Mouse (Mus musculus) neural tube, embryonic 11.5 days (tissue): ENCODE results near the gene Cmtm2a. TPM values are rescaled to one million over a fixed set of nuclear protein-coding genes. Genes with fewer than 3 reads are reported as not detected.
"Not testable (repeated sequence)": the region's sequence is repeated elsewhere in the genome, so short reads cannot be mapped to it uniquely, and the experiment has no call there.

Experiments used
- ATAC-seq: fragments of 200-750 bp; cut with Nextera tagmentation; 2 replicates; pipeline ENCODE4 v1.8.0; 2017; ENCODE audit warnings: moderate number of reproducible peaks, mild to moderate bottlenecking, moderate TSS enrichment, moderate library complexity; ENCODE audit not compliant: insufficient read depth, low FRiP score, low TSS enrichment
- DNase-seq: peaks from one replicate; pipeline ENCODE4 v3.0.0-alpha.2; 2015; ENCODE audit warnings: low spot score
- H3K27ac ChIP-seq: fragments of 300-500 bp; sonication (generic); 2 replicates; pipeline ENCODE4 v1.5.1; 2014; ENCODE audit warnings: low read depth, mild to moderate bottlenecking, low read length
- H3K27me3 ChIP-seq: fragments of 300-500 bp; sonication (generic); 2 replicates; pipeline ENCODE4 v1.6.1; 2014; ENCODE audit warnings: mild to moderate bottlenecking, low read length, mixed read lengths; ENCODE audit not compliant: control insufficient read depth, insufficient read depth
- H3K36me3 ChIP-seq: fragments of 300-500 bp; sonication (generic); 2 replicates; pipeline ENCODE4 v1.6.1; 2014; ENCODE audit warnings: mild to moderate bottlenecking, low read length, moderate library complexity, mixed read lengths; ENCODE audit not compliant: control insufficient read depth, insufficient read depth
- H3K4me1 ChIP-seq: fragments of 300-500 bp; sonication (generic); 2 replicates; pipeline ENCODE4 v1.6.1; 2014; ENCODE audit warnings: low read length, mixed read lengths; ENCODE audit not compliant: control insufficient read depth, insufficient read depth
- H3K4me2 ChIP-seq: fragments of 300-500 bp; sonication (generic); 2 replicates; pipeline ENCODE4 v1.6.1; 2014; ENCODE audit warnings: low read depth, mild to moderate bottlenecking, moderate library complexity
- H3K4me3 ChIP-seq: fragments of 300-500 bp; sonication (generic); 2 replicates; pipeline ENCODE4 v1.5.1; 2014; ENCODE audit warnings: low read depth, low read length
- H3K9ac ChIP-seq: fragments of 300-500 bp; sonication (generic); 2 replicates; pipeline ENCODE4 v1.6.1; 2014; ENCODE audit warnings: mild to moderate bottlenecking, low read length
- H3K9me3 ChIP-seq: fragments of 300-500 bp; sonication (generic); 2 replicates; pipeline ENCODE4 v1.6.1; 2016; ENCODE audit warnings: low read length; ENCODE audit not compliant: control insufficient read depth
- whole genome bisulfite sequencing: fragments of 180-500 bp; shearing (Covaris S2); extraction: QIAGEN DNeasy Blood & Tissue Kit; methylation state at CpG from one replicate; pipeline ENCODE4 v1.1.7; 2014; 5-methylcytosine and 5-hydroxymethylcytosine counted together
- polyA plus RNA-seq: library from polyadenylated mRNA; unstranded; fragments of >200 nt; fragmentation: Nextera tagmentation; extraction: Ambion mirVana; gene quantifications from 2 replicates; pipeline ENCODE4 v1.2.1, GENCODE M21; 2014

The Cmtm2a gene
- polyA plus RNA-seq, 1 experiment from 2014 or later, result not detected

GRCm38 (mm10) chr8:104336806-104337205 is 43.8 kb upstream of the Cmtm2a start:
- no peak for ATAC-seq

GRCm38 (mm10) chr8:104334196-104334595 is 41.2 kb upstream of the Cmtm2a start:
- WGBS, result 86% methylated on average over 1 of the region's 1 CpGs

More at GRCm38 (mm10) chr8:104336806-104337205, 43.8 kb upstream of the Cmtm2a start:
- no peaks in the 10 kb centered on the region for H3K9me3 ChIP-seq
- H3K9ac ChIP-seq, result no peak overlapping the region
- no peak overlapping the region for H3K4me2 ChIP-seq
- DNase-seq, result no peak
- no peaks in the 10 kb centered on the region for H3K27me3 ChIP-seq
- no peak overlapping the region for H3K27ac ChIP-seq
- H3K4me1 ChIP-seq, result peaks cover 3% of the 10 kb centered on the region; the same call in 1 of the 2 replicates
- H3K36me3 ChIP-seq, result no peaks in the 10 kb centered on the region
- H3K4me3 ChIP-seq, result no peak overlapping the region
- WGBS, result 82% methylated on average over 1 of the region's 1 CpGs

DNA sequence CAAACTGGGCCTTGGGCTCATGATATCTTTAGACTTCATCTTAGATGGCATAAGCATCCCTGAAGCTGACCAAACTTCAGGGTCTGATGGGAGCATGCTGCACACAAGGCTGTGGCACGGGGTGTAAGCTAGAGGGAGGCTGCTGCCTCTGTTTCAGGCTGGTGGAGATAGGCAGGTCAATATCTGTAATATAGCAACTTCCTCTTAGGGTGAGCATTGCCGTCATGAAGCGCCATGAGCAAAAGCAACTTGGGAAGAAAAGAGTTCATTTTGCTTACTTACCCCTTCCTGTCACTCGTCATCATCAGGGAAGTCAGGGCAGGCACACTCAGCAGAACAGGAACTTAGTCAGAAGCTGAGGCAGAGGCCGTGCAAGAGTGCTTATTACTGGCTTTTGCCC is 40.8 kb upstream of the Cmtm2a start:
- no peak overlapping the region for H3K4me3 ChIP-seq
- WGBS, result 77% methylated on average over 5 of the region's 5 CpGs
- H3K27ac ChIP-seq, result no peak overlapping the region
- no peak overlapping the region for H3K4me2 ChIP-seq
- H3K4me1 ChIP-seq, result no peaks in the 10 kb centered on the region
- no peak overlapping the region for H3K9ac ChIP-seq
- DNase-seq, result no peak
- H3K27me3 ChIP-seq, result no peaks in the 10 kb centered on the region
- no peaks in the 10 kb centered on the region for H3K36me3 ChIP-seq
- no peaks in the 10 kb centered on the region for H3K9me3 ChIP-seq
- no peak for ATAC-seq

More at GRCm38 (mm10) chr8:104334196-104334595, 41.2 kb upstream of the Cmtm2a start:
- no peaks in the 10 kb centered on the region for H3K4me1 ChIP-seq
- H3K27ac ChIP-seq, result no peak overlapping the region
- H3K36me3 ChIP-seq, result no peaks in the 10 kb centered on the region
- no peak overlapping the region for H3K4me3 ChIP-seq
- H3K9me3 ChIP-seq, result no peaks in the 10 kb centered on the region
- H3K4me2 ChIP-seq, result no peak overlapping the region
- no peak overlapping the region for H3K9ac ChIP-seq
- DNase-seq, result no peak
- no peaks in the 10 kb centered on the region for H3K27me3 ChIP-seq
- ATAC-seq, result no peak

DNA sequence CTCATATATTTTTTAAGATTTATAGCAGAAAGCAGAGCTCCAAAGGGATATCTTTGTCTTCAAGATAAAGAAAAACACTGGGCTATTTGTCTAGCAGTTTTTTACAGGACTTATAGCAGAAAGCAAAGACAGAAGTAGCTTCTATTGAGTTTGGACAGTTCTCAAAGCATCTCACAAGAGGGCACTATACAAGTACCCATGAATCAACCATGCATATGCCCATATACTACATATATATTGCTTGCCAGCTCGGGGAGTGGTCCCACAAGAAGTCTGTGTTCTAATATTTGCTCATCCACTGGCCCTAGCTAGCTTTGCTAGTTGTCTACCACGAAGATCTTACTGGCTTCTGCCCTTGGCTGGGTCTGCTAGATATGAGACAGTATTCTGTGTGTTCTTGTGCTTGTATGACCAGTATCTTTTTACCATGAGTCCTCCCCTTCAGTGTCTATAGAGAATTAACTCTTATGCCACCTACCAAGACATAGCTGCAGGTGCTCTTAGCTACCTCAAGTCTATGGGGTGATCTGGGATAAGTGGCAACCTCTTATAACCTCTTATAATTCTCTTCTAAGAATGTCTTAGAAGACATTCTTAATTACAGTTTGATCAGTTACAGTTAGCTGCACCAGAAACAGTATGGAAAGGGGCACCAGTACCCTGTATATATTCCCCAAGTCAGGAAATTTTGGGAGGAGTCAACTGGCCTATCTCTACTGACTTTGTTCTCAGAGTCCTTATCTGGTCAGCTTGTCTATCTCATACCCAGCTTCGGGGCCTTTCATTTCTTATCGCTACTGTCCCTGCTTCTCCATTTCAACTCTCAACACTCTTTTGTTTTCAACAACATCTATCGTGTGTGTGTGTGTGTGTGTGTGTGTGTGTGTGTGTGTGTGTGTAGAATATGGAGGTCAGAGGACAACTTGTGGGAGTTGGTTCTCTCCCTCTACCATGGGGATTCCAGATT is 40.0 kb upstream of the Cmtm2a start:
- DNase-seq (no peak), ATAC-seq (no peak)
- Histone ChIP-seq H3K36me3 (no peaks in the 10 kb centered on the region), H3K4me3 (no peak overlapping the region), H3K9me3 (no peaks in the 10 kb centered on the region), H3K4me2 (no peak overlapping the region), H3K9ac (no peak overlapping the region), H3K27ac (no peak overlapping the region), H3K4me1 (no peaks in the 10 kb centered on the region), H3K27me3 (no peaks in the 10 kb centered on the region)
- 81% methylated on average over 5 of the region's 5 CpGs for WGBS

DNA sequence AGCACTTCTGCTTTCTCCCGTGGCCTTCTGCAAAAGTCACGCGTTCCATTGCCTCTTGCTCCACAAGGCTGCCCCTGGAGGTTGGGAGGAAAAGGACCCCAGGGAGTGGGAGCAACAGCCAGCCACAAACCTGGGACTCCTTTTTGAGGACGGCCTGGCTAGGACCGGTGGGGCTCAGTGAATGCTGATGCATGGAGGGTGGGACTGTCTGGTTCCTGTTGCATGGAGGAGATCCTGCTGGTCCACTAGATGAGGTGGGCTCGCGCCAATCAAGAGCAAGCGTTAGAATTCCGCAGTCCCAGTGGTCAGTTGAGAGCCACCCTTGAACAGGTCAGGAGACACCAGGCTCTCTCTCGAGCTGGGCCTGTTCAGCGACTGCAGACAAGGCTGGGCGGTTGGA is 28.9 kb upstream of the Cmtm2a start, which contains the start of gene Cmtm2b:
TSS of gene Cmtm2b (plus strand) at position 301 of the 400 bp plus-strand sequence.
- not testable (repeated sequence) for H3K4me2 ChIP-seq, H3K9ac ChIP-seq, H3K9me3 ChIP-seq, ATAC-seq, H3K4me3 ChIP-seq, H3K27me3 ChIP-seq, H3K27ac ChIP-seq, H3K36me3 ChIP-seq, H3K4me1 ChIP-seq, DNase-seq
- WGBS, result 94% methylated on average over 12 of the region's 12 CpGs

DNA sequence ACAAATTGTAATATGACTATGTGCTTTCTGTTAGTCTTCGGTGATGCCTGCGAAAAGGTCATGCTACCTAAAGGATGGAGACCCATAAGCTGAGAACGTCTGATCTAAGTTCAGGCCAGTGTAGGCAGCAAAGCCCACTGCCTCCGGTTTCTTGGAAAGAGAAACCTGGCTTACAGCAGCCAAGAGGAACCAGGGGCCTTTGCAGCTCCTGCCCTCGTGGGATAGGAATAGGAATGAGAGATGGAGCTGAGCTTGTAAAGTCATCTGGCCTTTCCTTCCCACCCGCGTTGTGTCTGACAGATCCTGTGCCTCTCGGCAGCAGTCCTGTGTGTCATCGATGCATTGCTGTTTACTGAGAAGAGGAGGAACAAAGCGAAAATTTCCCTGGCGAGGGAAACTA is 28.3 kb upstream of the Cmtm2a start, which contains the start of gene Gm11020:
TSS of gene Gm11020 (plus strand) at position 301 of the 400 bp plus-strand sequence.
- H3K4me2 ChIP-seq, H3K4me1 ChIP-seq, H3K4me3 ChIP-seq, H3K9ac ChIP-seq, H3K27ac ChIP-seq, DNase-seq, H3K36me3 ChIP-seq, ATAC-seq, H3K27me3 ChIP-seq, H3K9me3 ChIP-seq: not testable (repeated sequence)
- 85% methylated on average over 7 of the region's 11 CpGs for WGBS

GRCm38 (mm10) chr8:104313311-104313710 is 20.3 kb upstream of the Cmtm2a start:
- Histone ChIP-seq H3K4me1 (no peaks in the 10 kb centered on the region), H3K4me2 (no peak overlapping the region), H3K9ac (no peak overlapping the region), H3K27me3 (no peaks in the 10 kb centered on the region), H3K9me3 (no peaks in the 10 kb centered on the region), H3K4me3 (no peak overlapping the region), H3K36me3 (no peaks in the 10 kb centered on the region), H3K27ac (no peak overlapping the region)
- DNase-seq (no peak), ATAC-seq (no peak)
- 76% methylated on average over 4 of the region's 4 CpGs for WGBS

- H3K27me3 ChIP-seq, ATAC-seq, H3K9me3 ChIP-seq, H3K4me1 ChIP-seq, H3K9ac ChIP-seq, H3K27ac ChIP-seq, H3K4me3 ChIP-seq, H3K4me2 ChIP-seq, H3K36me3 ChIP-seq, DNase-seq: not testable (repeated sequence)
- WGBS, result 88% methylated on average over 3 of the region's 3 CpGs
Measured at GRCm38 (mm10) chr8:104312023-104312422, 19.0 kb upstream of the Cmtm2a start.
